Mouse (Mus musculus): Measurements from ENCODE around the gene P3h2. TPM values are rescaled to one million over a fixed set of nuclear protein-coding genes. Genes with fewer than 3 reads are reported as not detected.

Gene P3h2
- total and polyA plus RNA-seq, 2 experiments from 2014 or later = 0.74 to 5.6 TPM

DNA sequence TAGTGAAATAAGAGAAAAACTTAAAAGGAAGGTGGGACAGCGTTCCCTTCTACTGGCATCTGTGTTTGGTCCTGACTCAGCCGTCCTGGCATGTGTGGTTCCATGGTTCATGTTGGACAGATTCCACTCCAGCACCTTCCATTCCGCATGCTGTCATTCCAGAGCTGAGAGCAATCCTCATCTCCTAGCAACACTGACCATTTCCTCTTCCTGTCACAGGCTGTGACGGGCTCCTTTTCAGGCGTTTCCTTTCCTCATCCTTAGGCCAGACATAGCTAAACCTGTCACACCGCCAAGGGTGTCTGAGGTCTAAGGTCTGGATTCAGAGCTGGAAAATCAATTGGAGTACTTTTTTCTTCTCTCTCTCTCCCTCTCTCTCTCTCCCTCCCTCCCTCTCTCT lies 40.5 kb downstream of the P3h2 start:
- DNase-seq (ENCODE audit: low spot score) = peak; percentile 83
- peak overlapping the region; percentile 25; the same call in 1 of the 2 replicates for H3K4me2 ChIP-seq (ENCODE audit: low read depth, low read length)
- H3K36me3 ChIP-seq (replicated peaks; ENCODE audit: control insufficient read depth, insufficient read depth, low read length) = no peaks in the 10 kb centered on the region
- ATAC-seq (ENCODE audit: insufficient read depth, low read depth) = peak; percentile 94
- H3K27ac ChIP-seq (ENCODE audit: low read depth) = peak overlapping the region; percentile 4; the same call in 1 of the 2 replicates
- H3K4me1 ChIP-seq (ENCODE audit: control insufficient read depth, insufficient read depth) = no peaks in the 10 kb centered on the region
- H3K9ac ChIP-seq (replicated peaks; ENCODE audit: low read depth, low read length) = no peak overlapping the region
- H3K27me3 ChIP-seq (ENCODE audit: control insufficient read depth, insufficient read depth, low read length) = no peaks in the 10 kb centered on the region
- 24% methylated on average over 6 of the region's 6 CpGs for WGBS
- TF ChIP-seq EP300 (IDR thresholded peaks at IDR 0.05; ENCODE audit: low read depth) = no peak
- no peak overlapping the region for H3K4me3 ChIP-seq (ENCODE audit: low read depth, low read length)
- no peaks in the 10 kb centered on the region for H3K9me3 ChIP-seq (replicated peaks; ENCODE audit: control insufficient read depth, low read length)

DNA sequence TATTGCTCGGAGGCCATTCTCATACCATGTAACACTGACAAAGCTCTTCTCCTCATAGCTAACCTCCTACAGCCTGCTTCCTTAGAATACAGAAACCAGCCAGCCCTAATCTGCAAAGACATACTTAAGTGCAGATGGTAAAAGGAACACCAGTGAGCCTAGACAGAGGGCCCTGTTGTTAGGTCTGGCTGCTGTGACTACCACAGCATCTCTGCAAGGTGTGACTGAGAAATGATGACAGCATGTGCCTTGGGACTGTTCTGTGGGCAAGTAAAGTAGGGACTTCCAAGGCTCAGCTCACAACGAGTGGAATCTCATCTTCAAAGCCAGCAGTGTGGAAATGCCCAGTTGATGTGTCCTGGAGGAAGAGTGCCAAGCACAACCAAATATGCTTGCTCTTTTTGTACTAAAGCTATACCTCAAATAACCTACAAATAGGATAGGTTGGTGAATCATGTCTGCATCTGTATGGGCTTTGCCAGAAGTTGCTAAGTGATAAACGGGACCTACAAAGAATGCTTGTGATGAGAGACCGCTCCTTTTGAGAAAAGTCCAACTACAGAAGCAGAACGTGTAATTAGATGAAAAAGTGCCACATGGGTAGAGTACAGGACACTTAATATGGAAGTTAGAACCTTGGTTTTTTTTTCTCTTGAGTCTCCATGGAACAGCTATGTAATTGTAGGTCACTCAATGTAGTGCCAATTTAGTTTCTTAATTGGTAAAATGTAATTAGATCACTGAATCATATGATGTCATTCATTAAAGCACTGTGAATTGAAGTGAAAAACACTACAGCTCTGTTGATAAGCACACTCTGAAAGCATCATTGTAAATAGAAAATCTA lies 45.1 kb downstream of the P3h2 start:
- 63% methylated on average over 5 of the region's 5 CpGs for WGBS
- Histone ChIP-seq H3K9ac (replicated peaks; ENCODE audit: low read depth, low read length) (no peak overlapping the region), H3K4me2 (ENCODE audit: low read depth, low read length) (no peak overlapping the region), H3K27me3 (ENCODE audit: control insufficient read depth, insufficient read depth, low read length) (no peaks in the 10 kb centered on the region), H3K4me1 (ENCODE audit: control insufficient read depth, insufficient read depth) (no peaks in the 10 kb centered on the region), H3K36me3 (replicated peaks; ENCODE audit: control insufficient read depth, insufficient read depth, low read length) (no peaks in the 10 kb centered on the region), H3K4me3 (ENCODE audit: low read depth, low read length) (no peak overlapping the region), H3K27ac (ENCODE audit: low read depth) (no peak overlapping the region), H3K9me3 (replicated peaks; ENCODE audit: control insufficient read depth, low read length) (no peaks in the 10 kb centered on the region)
- ATAC-seq (ENCODE audit: insufficient read depth, low read depth) (no peak), DNase-seq (ENCODE audit: low spot score) (no peak)
- TF ChIP-seq CTCF (IDR thresholded peaks at IDR 0.05; ENCODE audit: low read depth) = no peak

DNA sequence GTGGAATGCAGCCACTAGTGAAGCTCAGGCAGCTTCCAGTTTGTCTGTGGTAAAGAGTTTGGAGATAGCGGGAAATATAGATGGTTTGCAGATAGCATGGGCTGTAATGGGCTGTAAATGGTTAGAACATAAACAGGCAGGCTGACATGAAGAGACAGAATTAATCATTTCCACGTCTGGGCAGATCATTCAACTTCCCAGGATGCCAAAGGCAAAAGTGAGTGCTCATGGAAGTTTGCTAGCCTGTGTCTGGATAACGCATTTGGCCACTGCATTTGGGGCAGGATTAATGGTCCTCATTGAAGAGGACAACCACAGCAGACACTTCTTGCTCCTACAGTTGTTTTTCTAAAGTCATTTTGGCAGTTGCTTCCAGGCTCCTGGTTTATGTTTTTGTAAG lies 52.0 kb downstream of the P3h2 start:
- peaks cover 30% of the 10 kb centered on the region for H3K4me1 ChIP-seq (ENCODE audit: control insufficient read depth, insufficient read depth)
- TF ChIP-seq EP300 (IDR thresholded peaks at IDR 0.05; ENCODE audit: low read depth) = no peak
- no peak for TF ChIP-seq CTCF (IDR thresholded peaks at IDR 0.05; ENCODE audit: low read depth)

DNA sequence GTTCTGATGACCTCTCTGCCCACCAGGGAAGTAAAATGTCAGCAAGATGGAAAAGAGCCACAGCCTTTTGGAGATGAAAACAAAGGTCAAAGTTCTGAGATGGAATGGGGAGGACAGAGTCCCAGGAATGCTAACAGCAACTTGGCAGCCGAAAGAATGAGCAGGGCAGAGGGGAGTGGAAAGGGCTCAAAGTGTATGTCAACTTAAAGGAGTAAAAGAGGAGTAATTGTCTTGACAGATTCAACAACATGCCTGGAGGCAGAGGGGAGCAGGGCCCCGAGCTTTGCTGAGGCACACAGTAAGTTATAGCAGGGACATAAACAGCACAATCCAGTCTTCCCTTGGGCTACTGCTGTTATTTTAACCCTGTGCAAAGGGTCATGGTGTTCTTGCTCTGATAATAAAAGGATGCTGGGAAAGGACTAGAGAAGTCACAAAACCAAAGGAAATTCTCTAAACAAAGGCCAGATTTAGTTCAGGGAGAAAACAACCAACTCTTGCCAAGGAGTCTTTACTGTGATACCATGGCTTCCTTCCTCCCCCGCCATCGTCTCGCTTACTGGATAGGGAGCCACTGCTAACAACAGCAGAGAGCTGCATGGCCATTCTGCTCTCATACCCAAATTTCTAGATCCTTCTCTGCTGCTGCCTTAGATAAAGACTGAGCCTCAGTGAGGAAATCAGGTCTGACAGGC lies 56.0 kb downstream of the P3h2 start:
- ATAC-seq (ENCODE audit: insufficient read depth, low read depth) = peak; percentile 84
- Histone ChIP-seq H3K27ac (ENCODE audit: low read depth) (peak overlapping the region; percentile 80), H3K36me3 (replicated peaks; ENCODE audit: control insufficient read depth, insufficient read depth, low read length) (no peaks in the 10 kb centered on the region), H3K4me3 (ENCODE audit: low read depth, low read length) (no peak overlapping the region), H3K9me3 (replicated peaks; ENCODE audit: control insufficient read depth, low read length) (no peaks in the 10 kb centered on the region), H3K9ac (replicated peaks; ENCODE audit: low read depth, low read length) (no peak overlapping the region), H3K27me3 (ENCODE audit: control insufficient read depth, insufficient read depth, low read length) (no peaks in the 10 kb centered on the region), H3K4me2 (ENCODE audit: low read depth, low read length) (no peak overlapping the region), H3K4me1 (ENCODE audit: control insufficient read depth, insufficient read depth) (peaks cover 44% of the 10 kb centered on the region)
- peak; percentile 74 for DNase-seq (ENCODE audit: low spot score)
- no peak for TF ChIP-seq CTCF (IDR thresholded peaks at IDR 0.05; ENCODE audit: low read depth)
- 0 out of 2 replicates have a peak, but pooled peaks have one; percentile 45 for TF ChIP-seq EP300 (IDR thresholded peaks at IDR 0.05; ENCODE audit: low read depth)
- 41% methylated on average over 5 of the region's 5 CpGs for WGBS

More for the DNA sequence above, 52.0 kb downstream of the P3h2 start:
- H3K9me3 ChIP-seq (replicated peaks; ENCODE audit: control insufficient read depth, low read length) = no peaks in the 10 kb centered on the region
- H3K4me2 ChIP-seq (ENCODE audit: low read depth, low read length) = no peak overlapping the region
- 56% methylated on average over 3 of the region's 3 CpGs for WGBS
- DNase-seq (ENCODE audit: low spot score) (no peak), ATAC-seq (ENCODE audit: insufficient read depth, low read depth) (no peak)
- no peak overlapping the region for H3K4me3 ChIP-seq (ENCODE audit: low read depth, low read length)
- H3K9ac ChIP-seq (replicated peaks; ENCODE audit: low read depth, low read length) = no peak overlapping the region
- H3K27ac ChIP-seq (ENCODE audit: low read depth) = peak overlapping the region; percentile 32; the same call in 1 of the 2 replicates
- no peaks in the 10 kb centered on the region for H3K36me3 ChIP-seq (replicated peaks; ENCODE audit: control insufficient read depth, insufficient read depth, low read length)
- H3K27me3 ChIP-seq (ENCODE audit: control insufficient read depth, insufficient read depth, low read length) = no peaks in the 10 kb centered on the region

DNA sequence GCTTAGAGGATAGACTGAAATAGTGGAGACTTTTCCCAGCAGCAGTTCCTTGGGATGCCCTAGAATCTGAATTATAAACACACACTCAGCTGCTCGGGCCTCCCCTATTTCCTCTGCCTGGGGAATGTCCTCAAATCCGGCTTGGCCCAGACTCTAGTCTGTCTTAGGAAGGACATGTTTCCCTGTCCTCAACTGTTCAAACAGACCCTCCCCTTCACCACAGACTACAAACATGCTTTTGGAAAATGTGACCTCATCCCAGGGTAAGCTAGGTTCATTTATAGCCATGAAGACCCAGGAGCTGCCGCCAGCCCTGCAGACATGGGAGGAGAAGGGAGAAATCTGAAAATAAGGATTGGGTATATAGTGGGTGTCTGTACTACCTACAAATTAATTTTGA lies 57.7 kb downstream of the P3h2 start:
- Histone ChIP-seq H3K4me1 (ENCODE audit: control insufficient read depth, insufficient read depth) (peaks cover 43% of the 10 kb centered on the region), H3K27ac (ENCODE audit: low read depth) (peak overlapping the region; percentile 80), H3K36me3 (replicated peaks; ENCODE audit: control insufficient read depth, insufficient read depth, low read length) (no peaks in the 10 kb centered on the region), H3K9ac (replicated peaks; ENCODE audit: low read depth, low read length) (no peak overlapping the region), H3K27me3 (ENCODE audit: control insufficient read depth, insufficient read depth, low read length) (no peaks in the 10 kb centered on the region), H3K4me3 (ENCODE audit: low read depth, low read length) (no peak overlapping the region), H3K9me3 (replicated peaks; ENCODE audit: control insufficient read depth, low read length) (no peaks in the 10 kb centered on the region), H3K4me2 (ENCODE audit: low read depth, low read length) (no peak overlapping the region)
- ATAC-seq (ENCODE audit: insufficient read depth, low read depth) = peak; percentile 63
- TF ChIP-seq EP300 (IDR thresholded peaks at IDR 0.05; ENCODE audit: low read depth) = peak; percentile 31; the same call in 1 of the 2 replicates
- no peak for TF ChIP-seq CTCF (IDR thresholded peaks at IDR 0.05; ENCODE audit: low read depth)
- peak; percentile 81 for DNase-seq (ENCODE audit: low spot score)
- WGBS = 26% methylated on average over 3 of the region's 3 CpGs

All from heart, postnatal 0 days (tissue).